Mouse (Mus musculus): ENCODE measurements around the gene Mitf.

Mitf gene

GRCm38 (mm10) chr6:97880363-97880762, 73.5 kb downstream of the Mitf start:
- in situ Hi-C loops (cut with MboI, MseI) = no loop called here

DNA sequence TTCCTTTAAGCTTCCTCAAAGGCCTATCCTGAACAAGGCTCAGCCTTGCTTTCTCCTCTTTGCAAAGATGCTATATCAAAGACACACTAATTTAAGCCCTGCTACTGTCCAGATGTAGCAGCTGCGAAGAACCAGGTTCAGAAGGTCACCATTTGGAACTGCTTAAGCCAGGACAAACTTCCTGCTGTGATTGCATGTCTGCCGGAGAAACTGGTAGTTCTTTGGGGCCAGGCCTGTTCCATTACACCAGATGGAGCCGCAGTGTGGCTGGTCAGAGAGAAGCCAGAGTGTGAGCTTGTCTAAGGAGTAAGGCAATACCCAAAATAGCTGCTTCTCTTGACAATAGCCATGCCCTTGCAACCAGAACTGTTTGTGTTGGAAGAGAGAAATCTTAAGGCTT, 75.1 kb downstream of the Mitf start:
- in situ Hi-C loops (cut with MboI, MseI) = no loop called here

GRCm38 (mm10) chr6:97882931-97883330, 76.1 kb downstream of the Mitf start:
- in situ Hi-C loops (cut with MboI, MseI) = no loop called here

- in situ Hi-C loops (cut with MboI, MseI) = no loop called here
These were observed 76.6 kb downstream of the Mitf start for GRCm38 (mm10) chr6:97883496-97883895.

DNA sequence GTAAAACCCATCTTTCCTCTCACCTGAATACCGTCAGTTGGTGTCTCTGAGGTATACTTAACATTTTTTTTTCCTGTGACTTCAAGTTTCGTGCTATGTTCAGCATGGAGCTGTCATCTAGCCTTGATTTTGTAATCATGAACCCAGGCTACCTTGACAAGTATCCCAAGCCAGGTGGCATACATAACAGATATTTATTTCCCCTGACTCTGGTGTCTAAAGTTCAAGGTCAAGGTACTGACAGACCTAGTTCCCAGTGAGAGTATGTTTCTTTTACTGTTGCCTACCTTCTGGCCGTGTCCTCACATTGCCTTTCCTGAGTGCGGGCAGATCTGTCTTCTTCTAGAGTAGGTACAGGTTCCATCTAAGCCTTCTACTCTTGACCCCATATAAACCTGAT, 78.1 kb downstream of the Mitf start:
- in situ Hi-C loops (cut with MboI, MseI) = no loop called here

GRCm38 (mm10) chr6:97885606-97886005, 78.8 kb downstream of the Mitf start:
- in situ Hi-C loops (cut with MboI, MseI) = no loop called here

- in situ Hi-C loops (cut with MboI, MseI) = no loop called here
These were observed 81.0 kb downstream of the Mitf start for GRCm38 (mm10) chr6:97887893-97888292.

DNA sequence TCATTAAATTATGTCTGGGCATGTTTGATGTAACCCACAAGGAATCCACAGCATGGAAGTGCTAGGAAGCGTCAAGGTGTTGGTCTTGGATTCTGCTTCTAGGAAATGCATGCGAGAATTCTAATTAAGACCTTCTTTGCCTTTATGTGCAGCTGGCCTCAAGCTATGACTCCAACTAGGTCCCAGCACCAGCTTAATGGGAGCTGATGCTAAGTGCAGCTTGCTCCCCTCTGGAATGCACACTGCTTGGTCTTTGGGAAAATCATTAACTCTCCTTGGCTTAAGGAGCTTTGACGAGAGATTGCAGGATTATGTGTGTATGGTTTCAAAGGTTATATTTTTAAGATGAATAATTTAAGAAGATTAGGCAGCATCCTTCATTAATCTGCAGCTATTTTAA, 81.7 kb downstream of the Mitf start:
- in situ Hi-C loops (cut with MboI, MseI) = no loop called here

GRCm38 (mm10) chr6:97893546-97893945, 86.7 kb downstream of the Mitf start:
- in situ Hi-C loops (cut with MboI, MseI) = no loop called here

GRCm38 (mm10) chr6:97897191-97897590, 90.3 kb downstream of the Mitf start:
- in situ Hi-C loops (cut with MboI, MseI) = no loop called here

DNA sequence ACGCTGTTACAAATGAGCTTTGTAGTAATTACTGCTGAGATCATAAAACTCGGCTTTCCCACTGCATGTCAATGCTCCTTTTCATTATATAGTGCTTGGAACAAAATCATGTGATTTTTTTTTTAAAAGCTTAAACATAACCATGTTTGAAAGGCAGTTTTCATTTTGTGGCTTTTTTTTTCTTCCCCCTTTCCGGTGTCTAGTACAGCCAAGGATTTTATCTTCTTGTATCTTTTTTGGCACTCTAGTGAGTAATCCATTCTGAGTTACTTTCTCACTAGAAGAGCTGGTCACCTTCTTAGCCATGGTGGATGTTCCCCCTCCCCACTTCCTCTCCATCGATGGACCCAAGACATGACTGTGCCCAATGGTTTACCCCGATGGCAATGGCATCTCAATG, 91.2 kb downstream of the Mitf start:
- in situ Hi-C loops (cut with MboI, MseI) = no loop called here

GRCm38 (mm10) chr6:97901561-97901960, 94.7 kb downstream of the Mitf start:
- in situ Hi-C loops (cut with MboI, MseI) = no loop called here

DNA sequence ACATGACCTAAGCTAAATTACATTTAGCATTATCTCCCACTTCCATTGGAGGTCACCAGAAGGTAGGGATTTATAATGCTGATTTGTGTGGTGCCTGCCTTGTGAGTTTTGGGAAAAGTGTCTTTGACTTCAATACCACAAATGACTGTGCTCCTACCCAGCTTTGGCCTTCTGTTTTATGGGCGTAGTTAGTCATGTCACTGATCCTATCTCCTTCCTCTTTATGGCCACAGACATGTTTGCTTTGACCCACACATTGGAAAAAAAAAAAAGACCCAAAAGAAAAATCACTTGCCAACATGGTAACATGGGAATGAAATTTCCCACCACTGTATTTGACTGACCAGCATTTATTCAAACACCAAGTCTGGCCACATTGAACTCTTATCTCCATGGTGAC, 95.4 kb downstream of the Mitf start:
- in situ Hi-C loops (cut with MboI, MseI) = no loop called here

DNA sequence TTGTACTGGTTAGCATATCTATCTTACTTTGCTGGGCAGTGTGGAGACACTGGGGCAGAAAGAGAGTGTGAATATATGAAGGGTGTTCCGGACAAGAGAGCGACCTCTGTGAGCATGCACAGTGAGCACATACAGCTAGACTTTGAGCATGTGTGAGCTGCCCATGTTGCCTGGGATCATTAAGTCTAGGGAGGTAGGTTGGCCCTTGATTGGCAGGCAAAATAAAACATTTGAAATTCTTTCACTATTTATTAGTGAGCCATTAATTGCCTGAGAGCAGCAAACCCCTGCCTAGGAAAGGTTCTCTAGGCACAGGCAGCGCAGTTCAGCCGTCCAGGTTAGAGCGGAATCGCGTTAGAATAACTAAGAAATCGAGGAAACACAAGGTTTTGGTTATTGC, 107.9 kb downstream of the Mitf start:
- in situ Hi-C loops (cut with MboI, MseI) = no loop called here

DNA sequence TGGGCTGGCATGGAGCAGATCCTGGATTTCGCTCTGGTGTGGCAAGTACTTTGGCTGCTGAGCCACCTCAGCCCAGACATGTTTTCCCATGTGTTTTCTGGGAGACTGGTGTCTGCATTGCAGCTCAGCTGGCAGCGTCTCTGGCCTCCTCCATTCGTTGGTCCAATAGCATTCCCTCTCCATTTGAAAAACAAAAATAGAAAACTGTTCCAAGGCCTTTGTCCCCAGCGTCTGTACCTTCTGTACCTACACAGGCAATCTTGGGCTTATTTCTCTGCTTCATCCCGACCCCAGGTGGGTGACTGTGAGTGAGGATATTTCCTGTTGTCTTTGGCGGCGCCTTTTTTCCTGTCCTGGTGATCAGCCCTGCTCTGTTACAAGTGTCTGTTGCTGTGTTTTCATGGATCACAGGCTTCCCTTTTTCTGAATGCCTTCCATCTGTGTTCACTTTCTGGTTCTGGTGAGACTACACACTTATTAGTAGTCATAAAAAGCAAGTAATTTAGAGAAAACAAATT, 109.6 kb downstream of the Mitf start:
- in situ Hi-C loops (cut with MboI, MseI) = no loop called here

GRCm38 (mm10) chr6:97918051-97918450, 111.2 kb downstream of the Mitf start:
- in situ Hi-C loops (cut with MboI, MseI) = no loop called here

- in situ Hi-C loops (cut with MboI, MseI) = no loop called here
These were observed 111.6 kb downstream of the Mitf start for GRCm38 (mm10) chr6:97918481-97918880.

DNA sequence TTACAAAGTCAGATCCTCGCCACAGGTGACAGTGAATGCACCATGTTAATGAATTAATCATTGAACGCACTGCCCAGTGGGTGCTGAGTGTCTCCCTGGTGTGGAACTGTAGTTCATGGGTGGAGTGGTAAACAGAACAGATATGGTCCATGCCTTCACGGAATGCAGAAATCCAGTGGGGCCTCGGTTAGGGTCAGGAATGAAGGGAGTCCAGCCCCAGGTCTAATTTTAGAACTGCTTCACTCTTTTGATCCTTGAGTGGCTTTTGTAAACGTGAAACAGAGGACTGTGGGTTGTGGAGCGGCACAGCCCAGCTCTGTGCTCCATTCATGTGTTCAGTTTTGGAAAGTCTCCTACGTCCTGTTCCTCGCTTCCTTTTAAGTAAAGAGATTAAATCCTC, 112.4 kb downstream of the Mitf start:
- in situ Hi-C loops (cut with MboI, MseI) = no loop called here

- in situ Hi-C loops (cut with MboI, MseI) = no loop called here
These were observed 114.7 kb downstream of the Mitf start for GRCm38 (mm10) chr6:97921591-97921990.

GRCm38 (mm10) chr6:97924221-97924620, 117.4 kb downstream of the Mitf start:
- in situ Hi-C loops (cut with MboI, MseI) = no loop called here

DNA sequence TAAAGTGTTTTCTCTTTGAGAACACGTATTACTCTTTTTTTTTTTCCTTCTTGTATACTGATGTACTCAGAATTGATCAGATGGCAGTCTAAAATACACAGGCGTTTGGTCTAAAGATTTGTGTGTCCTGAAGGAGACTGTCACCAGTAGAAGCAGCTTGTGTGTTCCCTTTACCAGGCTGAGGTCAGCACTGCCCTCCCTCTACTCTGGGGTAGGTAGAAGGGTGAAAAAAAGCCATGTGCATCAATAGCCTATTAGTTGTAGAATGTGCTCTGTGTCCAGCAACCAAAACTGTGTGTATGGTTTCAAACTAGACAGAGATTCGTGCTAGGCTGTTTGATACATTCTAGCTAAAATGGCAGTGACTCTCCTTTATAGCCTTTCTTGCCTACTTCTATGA, 122.2 kb downstream of the Mitf start:
- in situ Hi-C loops (cut with MboI, MseI) = no loop called here

DNA sequence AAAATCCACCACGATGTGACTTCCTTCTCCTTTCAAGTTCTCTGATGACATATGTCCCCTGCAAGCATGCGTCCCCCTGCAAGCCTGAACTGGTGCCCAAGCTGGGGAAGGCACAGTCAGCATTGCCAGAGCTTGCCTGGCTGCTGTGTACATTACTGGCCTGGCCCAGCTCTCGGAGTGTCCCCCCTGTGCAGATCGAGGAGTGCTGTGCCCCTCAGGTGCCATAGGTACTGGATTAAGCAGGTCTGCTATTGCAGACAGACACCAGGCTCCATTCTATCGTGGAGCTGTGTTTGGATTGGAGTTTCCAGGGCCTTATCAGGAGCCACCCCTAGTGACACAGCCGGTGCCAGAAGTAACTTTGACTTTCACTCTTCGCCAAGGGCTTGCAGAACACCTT, 122.6 kb downstream of the Mitf start:
- in situ Hi-C loops (cut with MboI, MseI) = no loop called here

GRCm38 (mm10) chr6:97937139-97937538, 130.3 kb downstream of the Mitf start:
- in situ Hi-C loops (cut with MboI, MseI) = no loop called here

DNA sequence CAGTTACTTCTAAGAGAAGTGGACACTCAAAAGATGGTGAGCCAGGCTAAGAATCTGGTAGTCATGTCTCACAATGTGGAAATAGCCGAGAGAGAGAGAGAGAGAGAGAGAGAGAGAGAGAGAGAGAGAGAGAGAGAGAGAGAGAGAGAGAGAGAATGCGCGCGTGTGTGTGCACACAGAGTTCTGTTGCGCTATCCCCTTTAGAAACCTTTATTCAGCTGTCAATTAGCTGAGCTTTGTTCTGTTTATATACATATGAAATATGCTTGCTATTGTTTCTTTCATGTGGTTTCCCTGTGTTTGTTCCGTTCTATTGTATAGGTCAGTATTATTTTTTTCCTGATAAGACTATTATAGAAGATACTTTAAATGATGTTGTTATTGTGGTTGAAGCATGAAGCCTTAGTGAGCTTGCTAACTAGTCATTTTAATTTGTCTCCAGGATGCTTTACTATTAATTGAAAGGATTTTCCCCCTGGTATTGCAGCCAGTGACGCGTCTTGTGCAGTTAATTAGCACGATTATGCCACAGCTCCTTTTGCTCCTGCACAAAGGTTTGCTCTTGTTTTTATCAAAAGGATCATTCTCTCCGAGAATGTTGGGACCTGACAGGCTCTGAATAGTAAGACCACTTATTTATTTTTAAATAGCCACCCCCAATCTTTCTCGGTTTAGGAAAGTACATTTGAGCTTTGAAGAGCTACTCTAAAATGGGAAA, 131.2 kb downstream of the Mitf start:
- in situ Hi-C loops (cut with MboI, MseI) = no loop called here

Data from regulatory T cell (primary cell).